Mouse (Mus musculus): Measurements from ENCODE around the gene Aph1c.

DNA sequence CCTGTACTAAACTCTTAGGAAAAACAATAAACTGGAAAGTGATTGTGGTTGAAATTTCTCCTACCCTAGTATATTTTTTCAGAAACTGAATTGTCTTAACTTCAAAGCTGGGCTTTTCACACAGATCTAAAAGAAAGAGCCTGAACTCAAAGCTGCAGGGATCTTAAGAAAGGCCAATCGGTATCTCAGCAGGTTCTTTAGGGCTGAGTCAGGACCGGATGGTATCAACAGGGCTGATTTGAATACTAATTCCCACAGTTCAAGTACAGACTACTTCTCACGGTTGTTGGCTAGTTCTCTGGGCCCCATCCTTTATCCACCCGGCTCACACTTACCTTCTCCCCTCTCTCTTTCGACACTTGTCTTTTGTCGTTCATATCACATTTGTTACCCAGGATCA, 18.1 kb upstream of the Aph1c start:
- TF ChIP-seq POLR2A (IDR thresholded peaks at IDR 0.05; ENCODE audit: insufficient read depth, low read depth, low read length) (no peak), CTCF (IDR thresholded peaks at IDR 0.05; ENCODE audit: insufficient read depth, low read depth, low read length) (no peak)

Data from olfactory bulb, adult 2 months (tissue).